ENCODE assay signal across 8 mouse cellular contexts in genomic region chr3:64790509-64791244, GRCm38 (mm10). TPM values are rescaled to one million over a fixed set of nuclear protein-coding genes. Genes with fewer than 3 reads are reported as not detected.
DNase-seq lines count a peak whose midpoint lies in the region; ATAC-seq lines count a peak whose summit lies in the region.

No protein-coding gene starts in this region.

- peak; percentile 87 for ATAC-seq in forebrain, embryonic 16.5 days
- peak; percentile 93 for ATAC-seq in midbrain, embryonic 16.5 days

- H3K27me3 ChIP-seq in forebrain, embryonic 16.5 days (replicated peaks; ENCODE audit: control insufficient read depth, insufficient read depth, low read length): no peaks in the 10 kb centered on the region
- no peaks in the 10 kb centered on the region for H3K27me3 ChIP-seq in midbrain, embryonic 16.5 days (ENCODE audit: control insufficient read depth, insufficient read depth, low read depth, low read length)

- H3K36me3 ChIP-seq in forebrain, embryonic 16.5 days (ENCODE audit: control insufficient read depth, insufficient read depth): no peaks in the 10 kb centered on the region
- H3K36me3 ChIP-seq in midbrain, embryonic 16.5 days (ENCODE audit: control insufficient read depth, insufficient read depth, low read length): no peaks in the 10 kb centered on the region

- H3K4me3 ChIP-seq in forebrain, embryonic 16.5 days (replicated peaks; ENCODE audit: low read length): no peak overlapping the region
- no peak overlapping the region for H3K4me3 ChIP-seq in midbrain, embryonic 16.5 days (ENCODE audit: low read depth, low read length)

- peak; percentile 59 to 77 for DNase-seq in heart, postnatal 10 days
- no peak for DNase-seq in heart, adult 11 months
- peak; percentile 24 for DNase-seq in cerebellum, adult 11-12 months
- DNase-seq in kidney, adult 11 months: peak; percentile 16
- DNase-seq in left cerebral cortex, postnatal 14 days (ENCODE audit: low spot score in 2 of 2): peak; percentile 71 to 84
- peak; percentile 6 for DNase-seq in thymus, postnatal 25 days

- 52% methylated on average over 10 of the region's 10 CpGs for WGBS in forebrain, embryonic 16.5 days
- WGBS in midbrain, embryonic 16.5 days: 52% methylated on average over 10 of the region's 10 CpGs

- H3K9ac ChIP-seq in forebrain, embryonic 16.5 days (replicated peaks; ENCODE audit: low read depth, low read length): no peak overlapping the region
- no peak overlapping the region for H3K9ac ChIP-seq in midbrain, embryonic 16.5 days (ENCODE audit: low read depth, low read length)

- H3K4me1 ChIP-seq in forebrain, embryonic 16.5 days (replicated peaks; ENCODE audit: control insufficient read depth, insufficient read depth, low read length): no peaks in the 10 kb centered on the region
- no peaks in the 10 kb centered on the region for H3K4me1 ChIP-seq in midbrain, embryonic 16.5 days (ENCODE audit: control insufficient read depth, insufficient read depth, low read length)

- no peaks in the 10 kb centered on the region for H3K9me3 ChIP-seq in forebrain, embryonic 16.5 days (ENCODE audit: control insufficient read depth, low read length)
- H3K9me3 ChIP-seq in midbrain, embryonic 16.5 days (replicated peaks; ENCODE audit: control insufficient read depth, low read length, poor library complexity, severe bottlenecking): no peaks in the 10 kb centered on the region

- H3K27ac ChIP-seq in forebrain, embryonic 16.5 days (ENCODE audit: low read length): no peak overlapping the region
- H3K27ac ChIP-seq in midbrain, embryonic 16.5 days (ENCODE audit: low read length): no peak overlapping the region

- intact Hi-C loops in heart, postnatal 10 days (cut with DNase I): loop anchor here (2.0 to 10.0 kb wide), 2 partner anchors 752 to 1236 kb away; no protein-coding TSS in a partner anchor
- intact Hi-C loops in left cerebral cortex, postnatal 14 days (cut with DNase I): loop anchor here (2.0 kb wide), 1 partner anchor 752 kb away; no protein-coding TSS in a partner anchor

- H3K4me2 ChIP-seq in forebrain, embryonic 16.5 days (ENCODE audit: low read length): no peak overlapping the region
- H3K4me2 ChIP-seq in midbrain, embryonic 16.5 days (ENCODE audit: low read length): no peak overlapping the region

RNA-seq across cellular contexts. Expression of gene Vmn2r7, which starts 53.9 kb away (rescaled TPM):
- total RNA-seq in heart, postnatal 10 days (2021): not detected
- not detected in 2 replicates for polyA plus RNA-seq in forebrain, embryonic 16.5 days (2015; fragmentation: Nextera tagmentation; extraction: Ambion mirVana)
- total RNA-seq in left cerebral cortex, postnatal 14 days (2021): not detected
- polyA plus RNA-seq in midbrain, embryonic 16.5 days (2015; fragmentation: Nextera tagmentation; extraction: Ambion mirVana): not detected in 2 replicates
